Mouse (Mus musculus) stomach, postnatal 0 days (tissue): ENCODE data around the gene Tbc1d4. TPM values are rescaled to one million over a fixed set of nuclear protein-coding genes. Genes with fewer than 3 reads are reported as not detected.

Experiments
- ATAC-seq: fragments of 200-750 bp; cut with Nextera tagmentation; 2 replicates; pipeline ENCODE4 v1.8.0; 2017; ENCODE audit not compliant: low FRiP score, low TSS enrichment
- DNase-seq: peaks from one replicate; pipeline ENCODE4 v3.0.0-alpha.2; 2016; ENCODE audit warnings: low spot score
- H3K27ac ChIP-seq: fragments of 300-500 bp; sonication (generic); replicated peaks from 2 replicates; pipeline ENCODE4 v1.5.1; 2014; ENCODE audit warnings: mild to moderate bottlenecking, control low read depth
- H3K27me3 ChIP-seq: fragments of 300-500 bp; sonication (generic); 2 replicates; pipeline ENCODE4 v1.6.1; 2014; ENCODE audit warnings: low read length; ENCODE audit not compliant: control insufficient read depth, insufficient read depth
- H3K36me3 ChIP-seq: fragments of 300-500 bp; sonication (generic); 2 replicates; pipeline ENCODE4 v1.6.1; 2014; ENCODE audit warnings: low read length, mixed read lengths; ENCODE audit not compliant: control insufficient read depth, insufficient read depth
- H3K4me1 ChIP-seq: fragments of 300-500 bp; sonication (generic); replicated peaks from 2 replicates; pipeline ENCODE4 v1.6.1; 2014; ENCODE audit warnings: antibody characterized with exemption; ENCODE audit not compliant: control insufficient read depth, insufficient read depth
- H3K4me2 ChIP-seq: fragments of 300-500 bp; sonication (generic); replicated peaks from 2 replicates; pipeline ENCODE4 v1.6.1; 2014; ENCODE audit warnings: low read depth, mild to moderate bottlenecking, control low read depth, moderate library complexity
- H3K4me3 ChIP-seq: fragments of 300-500 bp; sonication (generic); 2 replicates; pipeline ENCODE4 v1.5.1; 2014; ENCODE audit warnings: low read depth, low read length, control low read depth
- H3K9ac ChIP-seq: fragments of 300-500 bp; sonication (generic); 2 replicates; pipeline ENCODE4 v1.6.1; 2014; ENCODE audit warnings: mild to moderate bottlenecking, low read length, control low read depth, mixed read lengths
- H3K9me3 ChIP-seq: fragments of 300-500 bp; sonication (generic); 2 replicates; pipeline ENCODE4 v1.6.1; 2016; ENCODE audit warnings: low read length; ENCODE audit not compliant: control insufficient read depth
- CTCF ChIP-seq: IDR thresholded peaks from 2 replicates; pipeline ENCODE4 v1.5.1; 2016; ENCODE audit warnings: antibody characterized with exemption, low read depth, mild to moderate bottlenecking, moderate library complexity
- EP300 ChIP-seq: optimal IDR thresholded peaks from 2 replicates; pipeline ENCODE3; 2016; ENCODE audit warnings: antibody characterized with exemption
- WGBS: fragments of 180-500 bp; shearing (Covaris S2); extraction: QIAGEN DNeasy Blood & Tissue Kit; methylation state at CpG from one replicate; pipeline ENCODE4 v1.1.7; 2014; 5-methylcytosine and 5-hydroxymethylcytosine counted together
- polyA plus RNA-seq: library from polyadenylated mRNA; unstranded; fragments of >200 nt; fragmentation: Nextera tagmentation; extraction: Ambion mirVana; gene quantifications from 2 replicates; pipeline ENCODE4 v1.2.1, GENCODE M21; 2015

Tbc1d4 gene
- polyA plus RNA-seq, 1 experiment from 2014 or later, result 3.9 TPM

DNA sequence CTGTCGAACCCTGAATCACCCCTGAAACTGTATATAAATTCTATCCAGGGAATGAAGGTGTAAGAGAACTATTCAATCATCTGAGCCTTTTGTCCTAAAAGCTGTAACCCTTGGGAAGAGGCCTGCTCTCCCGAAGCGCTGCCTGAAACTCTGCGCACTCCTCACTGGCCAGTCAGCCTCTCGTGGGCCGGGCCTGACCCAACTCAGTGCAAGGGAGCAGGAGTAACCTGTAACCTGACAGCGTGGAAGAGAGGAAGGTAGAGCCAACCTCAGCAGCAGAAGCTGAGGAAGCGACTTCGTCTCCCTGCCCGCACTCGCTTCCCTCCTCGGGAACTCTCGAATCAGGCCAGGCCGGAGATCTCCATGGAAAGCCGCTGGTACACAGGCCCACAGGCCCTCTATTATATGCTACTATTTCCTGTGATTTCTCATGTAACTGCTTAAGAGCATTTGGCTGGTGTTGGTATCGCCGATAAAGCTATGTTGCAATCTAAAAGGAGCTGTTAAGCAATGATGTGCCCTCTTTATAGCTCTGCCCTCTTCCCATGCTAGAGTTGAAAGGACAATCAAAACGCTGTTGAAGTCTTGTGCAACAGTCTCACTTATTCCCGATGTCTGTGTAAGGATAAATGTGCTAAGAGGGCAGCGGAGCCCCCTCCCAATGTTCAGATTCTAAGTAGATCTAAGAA, 60.0 kb downstream of the Tbc1d4 start:
- no peaks in the 10 kb centered on the region for H3K27me3 ChIP-seq
- 89% methylated on average over 20 of the region's 20 CpGs for WGBS
- no peaks in the 10 kb centered on the region for H3K4me1 ChIP-seq
- H3K4me2 ChIP-seq, result no peak overlapping the region
- no peaks in the 10 kb centered on the region for H3K9me3 ChIP-seq
- TF ChIP-seq CTCF (no peak), EP300 (no peak)
- no peak overlapping the region for H3K4me3 ChIP-seq
- no peak for DNase-seq
- no peak for ATAC-seq
- no peaks in the 10 kb centered on the region for H3K36me3 ChIP-seq
- no peak overlapping the region for H3K9ac ChIP-seq
- H3K27ac ChIP-seq, result no peak overlapping the region

DNA sequence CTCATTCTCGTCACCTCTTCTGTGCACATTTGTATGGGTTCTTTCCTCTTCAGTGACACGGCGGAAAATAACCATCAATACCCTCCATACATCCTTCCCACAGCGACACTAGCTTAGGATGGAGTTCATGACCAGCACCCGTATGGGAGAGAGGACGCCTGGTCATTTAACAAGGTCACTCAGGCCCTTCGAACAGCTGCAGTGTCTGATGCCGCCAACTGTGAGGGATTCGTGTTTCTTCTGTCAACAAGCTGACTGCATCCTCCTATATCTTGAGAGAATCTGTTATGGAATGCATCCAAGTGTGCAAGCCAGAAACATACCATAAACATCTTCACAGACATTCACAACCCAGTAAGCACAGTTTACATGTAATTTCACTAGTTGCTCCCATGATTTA, 67.1 kb downstream of the Tbc1d4 start:
- H3K4me1 ChIP-seq, result no peaks in the 10 kb centered on the region
- no peaks in the 10 kb centered on the region for H3K36me3 ChIP-seq
- no peak overlapping the region for H3K9ac ChIP-seq
- no peak overlapping the region for H3K4me2 ChIP-seq
- no peak for ATAC-seq
- no peak overlapping the region for H3K4me3 ChIP-seq
- no peak for DNase-seq
- H3K9me3 ChIP-seq, result no peaks in the 10 kb centered on the region
- H3K27me3 ChIP-seq, result no peaks in the 10 kb centered on the region
- TF ChIP-seq CTCF, result no peak
- no peak for TF ChIP-seq EP300
- whole genome bisulfite sequencing, result 60% methylated on average over 9 of the region's 9 CpGs
- no peak overlapping the region for H3K27ac ChIP-seq

DNA sequence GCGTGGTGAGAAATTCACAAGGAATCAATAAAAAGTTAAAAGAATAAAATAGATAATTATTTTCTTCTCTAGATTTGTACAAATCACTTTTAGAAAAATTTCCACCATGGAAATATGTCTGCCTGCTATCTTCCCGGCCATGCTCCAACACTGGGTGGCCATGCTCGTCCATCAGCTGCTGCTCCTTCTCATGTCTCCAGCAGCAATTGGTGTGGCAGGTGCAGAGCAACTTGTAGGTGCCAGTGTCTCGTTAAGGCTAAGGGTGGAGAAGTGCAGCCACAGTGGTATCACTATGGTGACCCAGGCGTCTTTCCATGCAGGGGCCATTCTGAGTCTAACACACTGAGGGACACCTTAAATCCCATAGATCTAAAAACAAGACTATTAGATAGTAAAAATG, 67.8 kb downstream of the Tbc1d4 start:
- H3K27ac ChIP-seq, result no peak overlapping the region
- H3K4me3 ChIP-seq, result no peak overlapping the region
- no peak overlapping the region for H3K4me2 ChIP-seq
- no peaks in the 10 kb centered on the region for H3K4me1 ChIP-seq
- DNase-seq (no peak), ATAC-seq (no peak)
- no peaks in the 10 kb centered on the region for H3K27me3 ChIP-seq
- H3K9me3 ChIP-seq, result no peaks in the 10 kb centered on the region
- 85% methylated on average over 5 of the region's 5 CpGs for WGBS
- no peak for TF ChIP-seq EP300
- no peak for TF ChIP-seq CTCF
- no peaks in the 10 kb centered on the region for H3K36me3 ChIP-seq
- no peak overlapping the region for H3K9ac ChIP-seq

DNA sequence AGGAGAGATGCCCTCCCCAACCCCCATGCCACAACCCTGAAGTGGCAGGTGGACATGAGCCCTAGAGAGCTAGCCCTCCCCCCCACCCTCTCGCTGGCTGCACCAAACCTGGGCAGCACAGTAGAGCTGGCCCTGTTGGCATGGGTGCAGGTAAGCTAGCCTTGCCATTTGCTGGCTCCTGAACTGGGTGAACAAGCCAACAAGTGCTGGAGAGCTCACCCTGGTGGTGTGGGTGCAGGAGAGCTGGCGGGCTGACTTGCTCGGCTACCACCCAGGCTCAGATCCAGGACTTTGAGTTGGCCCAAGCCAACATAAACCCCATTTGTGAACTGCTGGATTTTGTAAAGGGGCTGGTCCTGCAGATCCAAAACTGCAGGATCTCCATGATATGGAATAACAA, 68.5 kb downstream of the Tbc1d4 start:
- Histone ChIP-seq H3K9me3 (no peaks in the 10 kb centered on the region), H3K36me3 (no peaks in the 10 kb centered on the region), H3K4me2 (no peak overlapping the region), H3K9ac (no peak overlapping the region), H3K27ac (no peak overlapping the region), H3K4me3 (no peak overlapping the region), H3K4me1 (no peaks in the 10 kb centered on the region), H3K27me3 (no peaks in the 10 kb centered on the region)
- TF ChIP-seq EP300, result no peak
- TF ChIP-seq CTCF, result no peak
- ATAC-seq (no peak), DNase-seq (no peak)
- WGBS, result 100% methylated on average over 3 of the region's 3 CpGs

DNA sequence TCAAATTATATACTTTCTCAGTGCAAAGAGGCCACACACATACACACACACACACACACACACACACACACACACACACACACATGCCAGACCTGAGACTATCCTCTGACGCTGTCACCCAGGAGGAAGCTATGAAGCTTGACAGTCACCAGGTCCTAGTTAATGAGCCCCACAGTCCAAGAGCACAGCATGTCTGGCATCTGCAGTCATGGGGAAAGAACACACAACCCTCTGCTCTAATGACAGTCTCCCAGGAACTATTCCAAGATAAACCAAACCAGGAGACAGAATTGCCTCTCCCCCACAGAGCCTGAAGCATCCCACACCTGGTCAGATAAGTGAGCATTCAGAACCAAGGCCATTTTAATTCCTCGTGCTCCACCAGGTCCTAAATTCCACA, 71.1 kb downstream of the Tbc1d4 start:
- no peak for TF ChIP-seq CTCF
- TF ChIP-seq EP300, result no peak
- Histone ChIP-seq H3K9me3 (no peaks in the 10 kb centered on the region), H3K27me3 (no peaks in the 10 kb centered on the region), H3K4me3 (no peak overlapping the region), H3K36me3 (no peaks in the 10 kb centered on the region), H3K4me1 (no peaks in the 10 kb centered on the region), H3K9ac (no peak overlapping the region), H3K4me2 (no peak overlapping the region), H3K27ac (no peak overlapping the region)
- DNase-seq (no peak), ATAC-seq (no peak)
- WGBS, result 70% methylated on average over 2 of the region's 2 CpGs

DNA sequence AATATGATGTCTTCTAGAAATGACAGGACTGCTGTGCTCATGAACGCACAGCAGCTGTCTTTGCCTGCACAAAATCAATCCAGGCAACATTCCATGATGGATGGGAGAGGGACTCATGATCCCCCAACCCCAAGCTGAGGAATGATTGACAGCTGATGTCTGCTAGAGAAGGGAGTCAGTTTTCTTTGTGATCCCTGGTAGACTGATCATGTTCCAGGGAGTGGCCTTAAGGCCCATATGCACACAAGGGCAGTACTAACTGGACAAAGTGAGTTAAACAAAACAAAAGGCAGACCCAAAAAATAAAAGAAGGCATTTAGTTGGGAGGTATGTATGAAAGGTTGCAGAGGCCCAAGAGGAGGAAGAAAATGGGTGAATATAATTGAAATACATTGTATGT, 71.6 kb downstream of the Tbc1d4 start:
- H3K4me3 ChIP-seq, result no peak overlapping the region
- ATAC-seq, result no peak

More for the DNA sequence above, 71.6 kb downstream of the Tbc1d4 start:
- 80% methylated on average over 1 of the region's 1 CpGs for WGBS
- Histone ChIP-seq H3K4me2 (no peak overlapping the region), H3K9ac (no peak overlapping the region), H3K4me1 (no peaks in the 10 kb centered on the region), H3K27me3 (no peaks in the 10 kb centered on the region), H3K9me3 (no peaks in the 10 kb centered on the region), H3K36me3 (no peaks in the 10 kb centered on the region), H3K27ac (no peak overlapping the region)
- no peak for TF ChIP-seq EP300
- TF ChIP-seq CTCF, result no peak
- DNase-seq, result no peak
